Mouse (Mus musculus): Measurements from ENCODE around the gene Minos1.

- TF ChIP-seq CTCF (IDR thresholded peaks at IDR 0.05; ENCODE audit: low read depth, low read length) (peak; percentile 45; the same call in 1 of the 2 replicates), POLR2A (IDR thresholded peaks at IDR 0.05; ENCODE audit: extremely low read depth, insufficient read depth, low read length) (no peak)
Measured at GRCm38 (mm10) chr4:139140267-139140666, 9.4 kb upstream of the Minos1 start.

Measured in liver, adult 2 months (tissue).